Mouse (Mus musculus) T-helper 2 cell (primary cell): ENCODE measurements at regions not wholly inside any gene's neighbourhood (a gene's known extent, or its start where the extent isn't known, plus 50 kb on each side); places are given as distances from the start of the nearest gene placed in this dataset.

Experiments
- in situ Hi-C: fragments of 300-600 bp; cut with MboI, MseI; formaldehyde crosslinking; loops from one replicate; pipeline ENCODE4 v1.15.1; 2025; ENCODE audit warnings: high pct_unique_total_duplicates

- in situ Hi-C loops = no loop called here
These were observed 72.0 kb upstream of the Slc38a4 start for GRCm38 (mm10) chr15:97127771-97128170.

DNA sequence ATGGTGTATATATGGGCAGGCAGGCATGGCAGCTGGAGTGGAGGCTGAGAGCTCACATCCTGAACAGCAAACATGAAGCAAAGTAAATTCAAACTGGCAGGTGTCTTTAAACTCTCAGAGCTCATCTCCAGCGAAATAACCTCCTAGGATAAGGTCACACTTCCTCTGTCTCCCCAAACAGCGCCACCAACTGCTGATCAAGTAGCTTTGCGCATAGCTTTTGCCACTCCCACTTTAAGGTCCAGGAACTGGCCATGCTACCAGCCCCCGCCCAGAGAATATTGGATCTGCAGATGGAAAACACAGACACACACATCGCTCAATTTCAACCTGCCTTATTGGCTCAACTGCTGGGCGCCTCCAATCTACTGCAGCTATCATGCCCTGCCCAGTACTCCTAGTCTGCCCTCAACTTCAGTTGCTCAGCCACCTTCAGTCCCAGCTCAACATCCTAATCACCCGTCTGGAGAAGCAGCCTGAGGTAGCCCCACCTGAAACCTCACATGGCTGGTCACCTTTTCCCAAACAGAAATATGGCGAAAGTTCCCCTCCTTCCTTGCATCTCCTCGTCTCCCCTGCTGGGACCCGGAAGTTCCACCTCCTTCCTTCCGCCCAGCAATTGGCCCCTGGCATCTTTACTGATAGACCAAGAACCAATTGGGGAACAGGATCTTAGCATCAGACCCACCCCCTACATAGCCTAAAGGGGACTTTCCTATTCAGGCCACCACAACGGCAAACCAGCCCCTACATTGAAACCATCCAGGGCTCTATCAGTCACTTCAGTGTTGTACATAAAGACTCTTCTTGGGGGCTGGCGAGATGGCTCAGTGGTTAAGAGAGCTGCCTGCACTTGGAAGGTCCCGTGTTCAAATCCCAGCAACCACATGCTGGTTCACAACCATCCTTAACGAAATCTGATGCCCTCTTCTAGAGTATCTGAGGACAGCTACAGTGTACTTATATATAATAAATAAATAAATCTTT is 70.4 kb upstream of the Slc38a4 start:
- in situ Hi-C loops = no loop called here

DNA sequence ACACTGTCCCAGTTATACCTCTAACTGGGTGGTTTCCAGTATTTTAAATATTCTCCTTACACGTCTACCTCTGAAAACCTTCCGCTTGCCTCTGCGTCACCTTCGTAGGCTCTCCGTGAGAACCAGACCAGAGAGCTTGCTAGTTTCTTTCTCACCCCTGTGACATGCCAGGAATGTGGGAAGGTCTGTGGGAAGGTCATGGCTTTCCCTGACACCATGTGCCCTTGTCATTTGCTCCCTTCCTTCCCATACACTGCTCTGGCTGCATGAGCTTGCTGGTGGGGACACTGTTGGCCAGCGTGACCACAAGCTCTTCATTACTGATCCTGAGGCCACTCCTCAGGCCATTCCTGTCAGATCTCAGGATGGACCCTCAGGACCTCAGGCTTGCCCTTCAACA is 66.5 kb upstream of the Slc38a4 start:
- in situ Hi-C loops = no loop called here

DNA sequence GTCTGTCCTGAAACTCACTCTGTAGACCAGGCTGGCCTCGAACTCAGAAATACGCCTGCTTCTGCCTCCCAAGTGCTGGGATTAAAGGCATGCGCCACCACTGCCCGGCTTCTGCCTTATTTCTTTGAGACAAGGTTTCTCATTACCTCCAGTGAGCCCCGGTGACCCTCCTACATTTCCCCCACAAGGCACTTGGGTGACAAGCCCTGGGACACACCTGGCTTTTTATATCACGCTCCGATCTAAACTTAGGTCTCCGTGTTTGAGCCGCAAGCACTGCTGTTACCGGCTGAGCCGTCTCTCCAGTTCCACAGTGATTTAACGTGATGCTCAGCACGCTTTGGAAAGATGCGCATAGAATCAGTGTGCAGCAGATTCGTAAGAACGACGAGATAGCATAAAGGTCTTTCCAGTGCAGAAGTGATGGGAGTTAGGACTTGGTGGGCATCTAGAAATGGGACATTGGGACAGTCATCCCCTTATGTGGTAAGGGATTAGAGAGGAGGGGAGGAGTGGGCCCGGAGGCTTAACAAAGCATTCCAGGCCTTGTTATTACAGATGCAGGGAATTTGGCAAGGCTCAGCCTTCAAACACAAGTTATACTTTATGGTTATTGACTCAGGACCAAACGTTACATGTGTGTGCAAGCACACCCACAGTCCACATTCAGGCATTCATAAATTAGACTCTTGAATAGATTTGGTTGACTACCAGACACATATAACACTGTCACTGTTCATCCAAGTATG is 56.9 kb upstream of the Slc38a4 start:
- in situ Hi-C loops = no loop called here

- in situ Hi-C loops = no loop called here
These were observed 55.8 kb upstream of the Slc38a4 start for GRCm38 (mm10) chr15:97111320-97112192.

DNA sequence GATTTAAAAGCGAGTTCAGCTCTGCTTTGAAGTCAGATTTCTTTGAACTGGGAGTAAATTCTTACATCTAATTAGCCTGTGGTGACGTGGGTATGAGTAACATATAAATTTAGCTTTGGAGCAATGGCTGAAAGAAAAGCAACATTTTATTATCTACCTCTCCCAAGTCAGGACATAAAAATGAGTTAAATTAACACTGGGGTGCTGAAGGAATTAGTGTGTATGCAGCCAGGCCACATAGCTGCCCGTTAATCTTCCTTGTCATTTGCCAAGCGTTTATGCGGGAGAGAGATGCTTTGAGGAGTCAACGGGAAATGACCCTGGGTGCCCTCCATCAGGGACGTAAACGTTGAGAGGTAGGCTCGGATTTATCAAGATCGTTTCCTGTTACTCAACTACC is 52.0 kb upstream of the Slc38a4 start:
- in situ Hi-C loops = no loop called here

GRCm38 (mm10) chr15:97106556-97106955 is 50.8 kb upstream of the Slc38a4 start:
- in situ Hi-C loops = no loop called here
